Mouse (Mus musculus) MEL (cell line): ENCODE results near the gene Arhgap30.

ENCODE experiments used
- CTCF ChIP-seq, 3 experiments: IDR thresholded peaks in 2 of 3; conservative IDR thresholded peaks in 1 of 3; 2 replicates each; pipeline ENCODE4 v1.5.1; 2011 to 2012; ENCODE audit warnings: low read length in 3 of 3, low read depth in 2 of 3, mild to moderate bottlenecking in 2 of 3, improper control_type of control experiment in 1 of 3, inconsistent platforms in 1 of 3, mixed read lengths in 1 of 3, moderate library complexity in 1 of 3; ENCODE audit not compliant: control insufficient read depth in 1 of 3, insufficient read depth in 1 of 3, poor library complexity in 1 of 3, severe bottlenecking in 1 of 3
- EP300 ChIP-seq, 2 experiments: IDR thresholded peaks; 2 replicates each; pipeline ENCODE4 v1.6.1; 2011; ENCODE audit warnings: improper control_type of control experiment in 2 of 2, low read length in 2 of 2, low read depth in 1 of 2, mild to moderate bottlenecking in 1 of 2
- SMC3 ChIP-seq: IDR thresholded peaks from 2 replicates; pipeline ENCODE4 v1.6.1; 2011; ENCODE audit warnings: low read depth, low read length, improper control_type of control experiment
- UBTF ChIP-seq: IDR thresholded peaks from 2 replicates; pipeline ENCODE4 v1.6.1; 2012; ENCODE audit warnings: low read depth, mild to moderate bottlenecking, inconsistent platforms, low read length, improper control_type of control experiment, moderate library complexity, borderline replicate concordance; ENCODE audit not compliant: insufficient read depth
- ZMIZ1 ChIP-seq: IDR thresholded peaks from 2 replicates; pipeline ENCODE4 v1.6.1; 2012; ENCODE audit warnings: low read depth, mild to moderate bottlenecking, inconsistent platforms, low read length, improper control_type of control experiment, moderate library complexity

GRCm38 (mm10) chr1:171412446-171412845 is 23.7 kb downstream of the Arhgap30 start:
- TF ChIP-seq ZMIZ1 (no peak), EP300 (IDR thresholded peaks at IDR 0.05; ENCODE audit: low read depth in 1 of 2, low read length in 2 of 2) (no peak), CTCF (IDR thresholded peaks at IDR 0.05 in 2 of 3, conservative IDR thresholded peaks at IDR 0.05 in 1 of 3; ENCODE audit: control insufficient read depth in 1 of 3, insufficient read depth in 1 of 3, low read depth in 2 of 3, low read length in 3 of 3, poor library complexity in 1 of 3, severe bottlenecking in 1 of 3) (no peak), UBTF (no peak), SMC3 (no peak)
